Mouse (Mus musculus): ENCODE results near the gene Sgo2a. TPM values are rescaled to one million over a fixed set of nuclear protein-coding genes. Genes with fewer than 3 reads are reported as not detected.
"Not testable (repeated sequence)": the region's sequence is repeated elsewhere in the genome, so short reads cannot be mapped to it uniquely, and the experiment has no call there.

Sgo2a gene
- total RNA-seq, 1 experiment: 29.6 TPM

GRCm38 (mm10) chr1:57991277-57991676, 4.5 kb upstream of the Sgo2a start:
- H3K9me3 ChIP-seq (ENCODE audit: control insufficient read depth, insufficient read depth, low read depth, low read length): no peaks in the 10 kb centered on the region
- no peaks in the 10 kb centered on the region for H3K36me3 ChIP-seq (ENCODE audit: control insufficient read depth, insufficient read depth, low read length, poor library complexity, severe bottlenecking)
- H3K27ac ChIP-seq (ENCODE audit: insufficient read depth, low read depth, low read length, poor library complexity, severe bottlenecking): no peak overlapping the region
- H3K9ac ChIP-seq (ENCODE audit: insufficient read depth, low read depth, low read length, poor library complexity, severe bottlenecking): no peak overlapping the region
- TF ChIP-seq ZNF384 (IDR thresholded peaks at IDR 0.05; ENCODE audit: low read depth, low read length) (no peak), HCFC1 (IDR thresholded peaks at IDR 0.05; ENCODE audit: borderline replicate concordance, insufficient read depth, low read length) (no peak), MAFK (IDR thresholded peaks at IDR 0.05; ENCODE audit: insufficient read depth, low read depth, low read length) (no peak), ZC3H11A (IDR thresholded peaks at IDR 0.05; ENCODE audit: borderline replicate concordance, low read depth, low read length) (no peak), CHD2 (IDR thresholded peaks at IDR 0.05; ENCODE audit: low read depth, low read length) (no peak)
- in situ Hi-C loops (cut with MboI; ENCODE audit: low sequenced_read_pairs in 2 of 2, unreplicated experiment in 2 of 2): no loop called here
- no peak for DNase-seq (ENCODE audit: low read depth, low spot score)
- H3K4me3 ChIP-seq (ENCODE audit: insufficient read depth in 1 of 2, low read depth in 1 of 2, low read length in 2 of 2, poor library complexity in 1 of 2, severe bottlenecking in 1 of 2): no peak overlapping the region
- H3K4me1 ChIP-seq (ENCODE audit: control insufficient read depth in 2 of 2, insufficient read depth in 2 of 2, low read length in 2 of 2, poor library complexity in 1 of 2): peaks cover 3 to 7% of the 10 kb centered on the region in 2 experiments; a peak in 3 of 4 replicates

GRCm38 (mm10) chr1:57996133-57996615, 403 bp downstream of the Sgo2a start:
- Histone ChIP-seq H3K4me1 (ENCODE audit: control insufficient read depth in 2 of 2, insufficient read depth in 2 of 2, low read length in 2 of 2, poor library complexity in 1 of 2) (peaks cover 4 to 14% of the 10 kb centered on the region in 2 experiments; a peak in 3 of 4 replicates), H3K36me3 (ENCODE audit: control insufficient read depth, insufficient read depth, low read length, poor library complexity, severe bottlenecking) (peaks cover 4% of the 10 kb centered on the region), H3K27ac (ENCODE audit: insufficient read depth, low read depth, low read length, poor library complexity, severe bottlenecking) (peak overlapping the region; percentile 74), H3K4me3 (ENCODE audit: insufficient read depth in 1 of 2, low read depth in 1 of 2, low read length in 2 of 2, poor library complexity in 1 of 2, severe bottlenecking in 1 of 2) (peak overlapping the region; percentile 92 to 97), H3K9me3 (ENCODE audit: control insufficient read depth, insufficient read depth, low read depth, low read length) (no peaks in the 10 kb centered on the region), H3K9ac (ENCODE audit: insufficient read depth, low read depth, low read length, poor library complexity, severe bottlenecking) (peak overlapping the region; percentile 95)
- no peak for DNase-seq (ENCODE audit: low read depth, low spot score)
- in situ Hi-C loops (cut with MboI; ENCODE audit: low sequenced_read_pairs in 2 of 2, unreplicated experiment in 2 of 2): no loop called here
- TF ChIP-seq MAFK (IDR thresholded peaks at IDR 0.05; ENCODE audit: insufficient read depth, low read depth, low read length): no peak
- TF ChIP-seq ZC3H11A (IDR thresholded peaks at IDR 0.05; ENCODE audit: borderline replicate concordance, low read depth, low read length): no peak
- no peak for TF ChIP-seq HCFC1 (IDR thresholded peaks at IDR 0.05; ENCODE audit: borderline replicate concordance, insufficient read depth, low read length)
- no peak for TF ChIP-seq ZNF384 (IDR thresholded peaks at IDR 0.05; ENCODE audit: low read depth, low read length)
- TF ChIP-seq CHD2 (IDR thresholded peaks at IDR 0.05; ENCODE audit: low read depth, low read length): no peak

- DNase-seq (ENCODE audit: low read depth, low spot score): no peak
- TF ChIP-seq MAFK (IDR thresholded peaks at IDR 0.05; ENCODE audit: insufficient read depth, low read depth, low read length) (no peak), ZNF384 (IDR thresholded peaks at IDR 0.05; ENCODE audit: low read depth, low read length) (no peak), HCFC1 (IDR thresholded peaks at IDR 0.05; ENCODE audit: borderline replicate concordance, insufficient read depth, low read length) (no peak), ZC3H11A (IDR thresholded peaks at IDR 0.05; ENCODE audit: borderline replicate concordance, low read depth, low read length) (no peak), CHD2 (IDR thresholded peaks at IDR 0.05; ENCODE audit: low read depth, low read length) (no peak)
- Histone ChIP-seq H3K9ac (ENCODE audit: insufficient read depth, low read depth, low read length, poor library complexity, severe bottlenecking) (no peak overlapping the region), H3K4me3 (ENCODE audit: insufficient read depth in 1 of 2, low read depth in 1 of 2, low read length in 2 of 2, poor library complexity in 1 of 2, severe bottlenecking in 1 of 2) (peak overlapping the region in 1 of 2 experiments; percentile 12; a peak in 1 of 4 replicates), H3K4me1 (ENCODE audit: control insufficient read depth in 2 of 2, insufficient read depth in 2 of 2, low read length in 2 of 2, poor library complexity in 1 of 2) (peaks cover 4 to 14% of the 10 kb centered on the region in 2 experiments; a peak in 3 of 4 replicates), H3K27ac (ENCODE audit: insufficient read depth, low read depth, low read length, poor library complexity, severe bottlenecking) (no peak overlapping the region; the same call in 1 of the 2 replicates), H3K36me3 (ENCODE audit: control insufficient read depth, insufficient read depth, low read length, poor library complexity, severe bottlenecking) (peaks cover 8% of the 10 kb centered on the region), H3K9me3 (ENCODE audit: control insufficient read depth, insufficient read depth, low read depth, low read length) (no peaks in the 10 kb centered on the region)
- in situ Hi-C loops (cut with MboI; ENCODE audit: low sequenced_read_pairs in 2 of 2, unreplicated experiment in 2 of 2): no loop called here
These were observed 2.4 kb downstream of the Sgo2a start for GRCm38 (mm10) chr1:57998146-57998545.

- DNase-seq (ENCODE audit: low read depth, low spot score); H3K4me1 ChIP-seq (ENCODE audit: control insufficient read depth in 2 of 2, insufficient read depth in 2 of 2, low read length in 2 of 2, poor library complexity in 1 of 2); H3K4me3 ChIP-seq (ENCODE audit: insufficient read depth in 1 of 2, low read depth in 1 of 2, low read length in 2 of 2, poor library complexity in 1 of 2, severe bottlenecking in 1 of 2); H3K27ac ChIP-seq (ENCODE audit: insufficient read depth, low read depth, low read length, poor library complexity, severe bottlenecking); H3K9ac ChIP-seq (ENCODE audit: insufficient read depth, low read depth, low read length, poor library complexity, severe bottlenecking); in situ Hi-C loops (cut with MboI; ENCODE audit: low sequenced_read_pairs in 2 of 2, unreplicated experiment in 2 of 2); H3K9me3 ChIP-seq (ENCODE audit: control insufficient read depth, insufficient read depth, low read depth, low read length): not testable (repeated sequence)
- peaks cover 13% of the 10 kb centered on the region for H3K36me3 ChIP-seq (ENCODE audit: control insufficient read depth, insufficient read depth, low read length, poor library complexity, severe bottlenecking)
These were observed 10.6 kb downstream of the Sgo2a start for GRCm38 (mm10) chr1:58006388-58006787.

- H3K9ac ChIP-seq (ENCODE audit: insufficient read depth, low read depth, low read length, poor library complexity, severe bottlenecking): no peak within 1 kb of the TSS
- no peaks in the 10 kb centered on the region for H3K4me1 ChIP-seq (ENCODE audit: control insufficient read depth in 2 of 2, insufficient read depth in 2 of 2, low read length in 2 of 2, poor library complexity in 1 of 2)
- H3K27ac ChIP-seq (ENCODE audit: insufficient read depth, low read depth, low read length, poor library complexity, severe bottlenecking): no peak within 1 kb of the TSS
- peaks cover 27% of the 10 kb centered on the region for H3K36me3 ChIP-seq (ENCODE audit: control insufficient read depth, insufficient read depth, low read length, poor library complexity, severe bottlenecking)
- in situ Hi-C loops (cut with MboI; ENCODE audit: low sequenced_read_pairs in 2 of 2, unreplicated experiment in 2 of 2): no loop called here
- no peaks in the 10 kb centered on the region for H3K9me3 ChIP-seq (ENCODE audit: control insufficient read depth, insufficient read depth, low read depth, low read length)
- H3K4me3 ChIP-seq (ENCODE audit: insufficient read depth in 1 of 2, low read depth in 1 of 2, low read length in 2 of 2, poor library complexity in 1 of 2, severe bottlenecking in 1 of 2): no peak within 1 kb of the TSS
- TF ChIP-seq ZNF384 (IDR thresholded peaks at IDR 0.05; ENCODE audit: low read depth, low read length) (no peak), ZC3H11A (IDR thresholded peaks at IDR 0.05; ENCODE audit: borderline replicate concordance, low read depth, low read length) (no peak), MAFK (IDR thresholded peaks at IDR 0.05; ENCODE audit: insufficient read depth, low read depth, low read length) (no peak), HCFC1 (IDR thresholded peaks at IDR 0.05; ENCODE audit: borderline replicate concordance, insufficient read depth, low read length) (no peak)
- no peak for DNase-seq (ENCODE audit: low read depth, low spot score)
These were observed 23.1 kb downstream of the Sgo2a start, which contains the start of gene Kctd18 for GRCm38 (mm10) chr1:58018856-58019255. TSS of gene Kctd18 (minus strand) at chr1:58018956.

Measured in ES-E14 (cell line).